Mouse (Mus musculus): ENCODE measurements around the gene Tceal5.

DNA sequence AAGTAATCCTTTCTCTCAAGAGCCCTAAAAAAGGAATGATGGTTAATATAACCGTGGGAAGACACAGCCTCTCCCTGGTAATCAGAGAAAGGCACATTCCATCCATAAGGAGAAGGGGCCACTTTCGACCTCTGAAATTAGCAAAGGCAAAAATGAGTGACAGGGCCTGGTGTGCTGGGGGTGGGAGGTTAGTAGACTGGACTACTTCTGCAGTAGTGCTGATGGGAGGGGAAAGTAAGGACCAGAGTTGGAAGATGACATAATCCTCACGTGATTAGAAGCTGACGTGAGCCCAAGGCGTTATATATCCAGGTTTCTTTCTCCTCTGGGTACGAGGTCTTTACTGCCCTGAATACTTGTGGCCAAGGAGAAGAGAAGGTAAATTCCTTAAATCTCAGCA, 20.0 kb upstream of the Tceal5 start:
- no peak for TF ChIP-seq CTCF (conservative IDR thresholded peaks at IDR 0.05; ENCODE audit: low read length)
- no peak for TF ChIP-seq POU5F1 (IDR thresholded peaks at IDR 0.05; ENCODE audit: borderline replicate concordance, low read length)

All from E14TG2a.4 (cell line).